Mouse (Mus musculus): ENCODE results near the gene Ebf3. TPM values are rescaled to one million over a fixed set of nuclear protein-coding genes. Genes with fewer than 3 reads are reported as not detected.

Gene Ebf3
- polyA plus RNA-seq, 1 experiment from 2014 or later, result 0.02 TPM

- H3K4me1 ChIP-seq (replicated peaks), result peaks cover 21% of the 10 kb centered on the region; the same call in 1 of the 2 replicates
- no peak for ATAC-seq (ENCODE audit: insufficient read depth)
- H3K4me3 ChIP-seq (replicated peaks), result no peak overlapping the region
- no peaks in the 10 kb centered on the region for H3K36me3 ChIP-seq (replicated peaks)
- H3K9ac ChIP-seq, result no peak overlapping the region
- H3K4me2 ChIP-seq, result no peak overlapping the region
- no peaks in the 10 kb centered on the region for H3K9me3 ChIP-seq (replicated peaks)
- H3K27ac ChIP-seq (replicated peaks), result no peak overlapping the region
- peaks cover 98% of the 10 kb centered on the region for H3K27me3 ChIP-seq
- WGBS (ENCODE audit: insufficient replicate concordance), result 2% methylated on average over 11 of the region's 11 CpGs
These were observed 3.4 kb downstream of the Ebf3 start for GRCm38 (mm10) chr7:137310876-137311275.

- Histone ChIP-seq H3K4me3 (replicated peaks) (peak overlapping the region; percentile 18; the same call in 1 of the 2 replicates), H3K27ac (replicated peaks) (no peak overlapping the region), H3K36me3 (replicated peaks) (no peaks in the 10 kb centered on the region), H3K9ac (no peak overlapping the region), H3K9me3 (replicated peaks) (no peaks in the 10 kb centered on the region), H3K4me2 (peak overlapping the region; percentile 33), H3K4me1 (replicated peaks) (peaks cover 21% of the 10 kb centered on the region; the same call in 1 of the 2 replicates), H3K27me3 (peaks cover 98% of the 10 kb centered on the region)
- under 1% methylated on average over 48 of the region's 49 CpGs for whole genome bisulfite sequencing (ENCODE audit: insufficient replicate concordance)
- no peak for ATAC-seq (ENCODE audit: insufficient read depth)
These were observed 4.0 kb downstream of the Ebf3 start for GRCm38 (mm10) chr7:137310091-137310761.

GRCm38 (mm10) chr7:137309071-137310066 is 4.9 kb downstream of the Ebf3 start:
- Histone ChIP-seq H3K27ac (replicated peaks) (no peak overlapping the region), H3K4me1 (replicated peaks) (peaks cover 21% of the 10 kb centered on the region; the same call in 1 of the 2 replicates), H3K4me3 (replicated peaks) (no peak overlapping the region), H3K4me2 (peak overlapping the region; percentile 33), H3K27me3 (peaks cover 97% of the 10 kb centered on the region), H3K9ac (no peak overlapping the region), H3K9me3 (replicated peaks) (no peaks in the 10 kb centered on the region), H3K36me3 (replicated peaks) (no peaks in the 10 kb centered on the region)
- WGBS (ENCODE audit: insufficient replicate concordance), result 2% methylated on average over 92 of the region's 93 CpGs
- no peak for ATAC-seq (ENCODE audit: insufficient read depth)

GRCm38 (mm10) chr7:137308061-137309060 is 5.9 kb downstream of the Ebf3 start:
- Histone ChIP-seq H3K4me2 (no peak overlapping the region), H3K36me3 (replicated peaks) (no peaks in the 10 kb centered on the region), H3K4me1 (replicated peaks) (peaks cover 15% of the 10 kb centered on the region; the same call in 1 of the 2 replicates), H3K27me3 (peaks cover 97% of the 10 kb centered on the region), H3K9me3 (replicated peaks) (no peaks in the 10 kb centered on the region), H3K4me3 (replicated peaks) (no peak overlapping the region), H3K27ac (replicated peaks) (no peak overlapping the region), H3K9ac (no peak overlapping the region)
- ATAC-seq (ENCODE audit: insufficient read depth), result no peak
- 20% methylated on average over 19 of the region's 19 CpGs for WGBS (ENCODE audit: insufficient replicate concordance)

- 15% methylated on average over 8 of the region's 8 CpGs for WGBS (ENCODE audit: insufficient replicate concordance)
- H3K4me3 ChIP-seq (replicated peaks), result no peak overlapping the region
- peaks cover 10% of the 10 kb centered on the region; the same call in 1 of the 2 replicates for H3K4me1 ChIP-seq (replicated peaks)
- H3K27ac ChIP-seq (replicated peaks), result no peak overlapping the region
- peaks cover 90% of the 10 kb centered on the region for H3K27me3 ChIP-seq
- no peak overlapping the region for H3K9ac ChIP-seq
- no peaks in the 10 kb centered on the region for H3K9me3 ChIP-seq (replicated peaks)
- ATAC-seq (ENCODE audit: insufficient read depth), result no peak
- H3K4me2 ChIP-seq, result no peak overlapping the region
- no peaks in the 10 kb centered on the region for H3K36me3 ChIP-seq (replicated peaks)
These were observed 7.1 kb downstream of the Ebf3 start for GRCm38 (mm10) chr7:137307131-137307530.

- Histone ChIP-seq H3K9me3 (replicated peaks) (no peaks in the 10 kb centered on the region), H3K27ac (replicated peaks) (no peak overlapping the region), H3K4me1 (replicated peaks) (peaks cover 10% of the 10 kb centered on the region; the same call in 1 of the 2 replicates), H3K4me3 (replicated peaks) (no peak overlapping the region), H3K27me3 (peaks cover 90% of the 10 kb centered on the region), H3K4me2 (no peak overlapping the region), H3K36me3 (replicated peaks) (no peaks in the 10 kb centered on the region), H3K9ac (no peak overlapping the region)
- ATAC-seq (ENCODE audit: insufficient read depth), result no peak
- WGBS (ENCODE audit: insufficient replicate concordance), result 35% methylated on average over 9 of the region's 9 CpGs
These were observed 8.1 kb downstream of the Ebf3 start for GRCm38 (mm10) chr7:137306127-137306526.

- H3K27ac ChIP-seq (replicated peaks), result no peak overlapping the region
- peaks cover 89% of the 10 kb centered on the region for H3K27me3 ChIP-seq
- no peak overlapping the region for H3K4me2 ChIP-seq
- no peaks in the 10 kb centered on the region for H3K4me1 ChIP-seq (replicated peaks)
- H3K4me3 ChIP-seq (replicated peaks), result no peak overlapping the region
- no peak for ATAC-seq (ENCODE audit: insufficient read depth)
- no peak overlapping the region for H3K9ac ChIP-seq
- 37% methylated on average over 10 of the region's 10 CpGs for WGBS (ENCODE audit: insufficient replicate concordance)
- no peaks in the 10 kb centered on the region for H3K36me3 ChIP-seq (replicated peaks)
- no peaks in the 10 kb centered on the region for H3K9me3 ChIP-seq (replicated peaks)
These were observed 10.5 kb downstream of the Ebf3 start for GRCm38 (mm10) chr7:137303776-137304171.

GRCm38 (mm10) chr7:137302961-137303775 is 11.1 kb downstream of the Ebf3 start:
- H3K4me3 ChIP-seq (replicated peaks), result no peak overlapping the region
- 37% methylated on average over 10 of the region's 10 CpGs for WGBS (ENCODE audit: insufficient replicate concordance)
- H3K27me3 ChIP-seq, result peaks cover 87% of the 10 kb centered on the region

GRCm38 (mm10) chr7:137302161-137302560 is 12.1 kb downstream of the Ebf3 start:
- WGBS (ENCODE audit: insufficient replicate concordance), result 64% methylated on average over 5 of the region's 5 CpGs
- H3K27me3 ChIP-seq, result peaks cover 86% of the 10 kb centered on the region
- no peaks in the 10 kb centered on the region for H3K9me3 ChIP-seq (replicated peaks)
- no peaks in the 10 kb centered on the region for H3K36me3 ChIP-seq (replicated peaks)
- H3K4me2 ChIP-seq, result no peak overlapping the region
- no peak overlapping the region for H3K4me3 ChIP-seq (replicated peaks)
- H3K9ac ChIP-seq, result no peak overlapping the region
- H3K27ac ChIP-seq (replicated peaks), result no peak overlapping the region
- no peaks in the 10 kb centered on the region for H3K4me1 ChIP-seq (replicated peaks)
- ATAC-seq (ENCODE audit: insufficient read depth), result no peak

More at GRCm38 (mm10) chr7:137302961-137303775, 11.1 kb downstream of the Ebf3 start:
- no peaks in the 10 kb centered on the region for H3K4me1 ChIP-seq (replicated peaks)
- no peak overlapping the region for H3K27ac ChIP-seq (replicated peaks)
- no peaks in the 10 kb centered on the region for H3K36me3 ChIP-seq (replicated peaks)
- H3K9ac ChIP-seq, result no peak overlapping the region
- no peak overlapping the region for H3K4me2 ChIP-seq
- no peaks in the 10 kb centered on the region for H3K9me3 ChIP-seq (replicated peaks)
- no peak for ATAC-seq (ENCODE audit: insufficient read depth)

- no peaks in the 10 kb centered on the region for H3K4me1 ChIP-seq (replicated peaks)
- H3K4me3 ChIP-seq (replicated peaks), result no peak overlapping the region
- no peaks in the 10 kb centered on the region for H3K9me3 ChIP-seq (replicated peaks)
- peaks cover 83% of the 10 kb centered on the region for H3K27me3 ChIP-seq
- no peaks in the 10 kb centered on the region for H3K36me3 ChIP-seq (replicated peaks)
- WGBS (ENCODE audit: insufficient replicate concordance), result 22% methylated on average over 15 of the region's 15 CpGs
- no peak overlapping the region for H3K9ac ChIP-seq
- no peak overlapping the region for H3K4me2 ChIP-seq
- ATAC-seq (ENCODE audit: insufficient read depth), result no peak
- H3K27ac ChIP-seq (replicated peaks), result no peak overlapping the region
These were observed 12.9 kb downstream of the Ebf3 start for GRCm38 (mm10) chr7:137301329-137301751.
